Mouse (Mus musculus) forebrain, embryonic 15.5 days (tissue): ENCODE results near the gene Isl2. TPM values are rescaled to one million over a fixed set of nuclear protein-coding genes. Genes with fewer than 3 reads are reported as not detected.
A peak's percentile ranks its signal among the peaks of the same experiment; 100 is the strongest.

Source experiments
- ATAC-seq: fragments of 200-750 bp; cut with Nextera tagmentation; replicated peaks from 2 replicates; pipeline ENCODE4 v1.8.0; 2017; ENCODE audit warnings: mild to moderate bottlenecking, moderate TSS enrichment, moderate library complexity
- H3K27ac ChIP-seq: fragments of 300-500 bp; sonication (generic); replicated peaks from 2 replicates; pipeline ENCODE4 v1.5.1; 2015; ENCODE audit warnings: mild to moderate bottlenecking, inconsistent platforms
- H3K27me3 ChIP-seq: fragments of 300-500 bp; sonication (generic); 2 replicates; pipeline ENCODE4 v1.6.1; 2015; ENCODE audit warnings: inconsistent platforms
- H3K36me3 ChIP-seq: fragments of 300-500 bp; sonication (generic); 2 replicates; pipeline ENCODE4 v1.6.1; 2015; ENCODE audit warnings: mild to moderate bottlenecking, inconsistent platforms
- H3K4me1 ChIP-seq: fragments of 300-500 bp; sonication (generic); 2 replicates; pipeline ENCODE4 v1.6.1; 2015; ENCODE audit warnings: inconsistent platforms
- H3K4me2 ChIP-seq: fragments of 300-500 bp; sonication (generic); replicated peaks from 2 replicates; pipeline ENCODE4 v1.6.1; 2015; ENCODE audit warnings: mild to moderate bottlenecking, inconsistent platforms
- H3K4me3 ChIP-seq: fragments of 300-500 bp; sonication (generic); 2 replicates; pipeline ENCODE4 v1.5.1; 2015; ENCODE audit warnings: mild to moderate bottlenecking, inconsistent platforms
- H3K9ac ChIP-seq: fragments of 300-500 bp; sonication (generic); replicated peaks from 2 replicates; pipeline ENCODE4 v1.6.1; 2015; ENCODE audit warnings: mild to moderate bottlenecking, inconsistent platforms
- H3K9me3 ChIP-seq: fragments of 300-500 bp; sonication (generic); 2 replicates; pipeline ENCODE4 v1.6.1; 2016; ENCODE audit warnings: inconsistent platforms
- whole genome bisulfite sequencing: fragments of 180-500 bp; shearing (Covaris S2); methylation state at CpG from one replicate; pipeline ENCODE4 v1.1.7; 2015; ENCODE audit warnings: mixed read lengths; 5-methylcytosine and 5-hydroxymethylcytosine counted together
- polyA plus RNA-seq: library from polyadenylated mRNA; unstranded; fragments of >200 nt; fragmentation: Nextera tagmentation; extraction: Ambion mirVana; gene quantifications from 2 replicates; pipeline ENCODE4 v1.2.1, GENCODE M21; 2015

Gene Isl2
- polyA plus RNA-seq, 1 experiment from 2014 or later, result 0.33 TPM

- Histone ChIP-seq H3K27ac (no peak overlapping the region), H3K4me2 (peak overlapping the region; percentile 56), H3K36me3 (no peaks in the 10 kb centered on the region), H3K9ac (peak overlapping the region; percentile 27), H3K4me1 (peaks cover 53% of the 10 kb centered on the region), H3K4me3 (peak overlapping the region; percentile 42), H3K9me3 (no peaks in the 10 kb centered on the region), H3K27me3 (peaks cover 72% of the 10 kb centered on the region)
- 0% methylated on average over 28 of the region's 28 CpGs for WGBS
- ATAC-seq, result peak; percentile 98
These were observed 2.4 kb downstream of the Isl2 start for GRCm38 (mm10) chr9:55540888-55541287.

- Histone ChIP-seq H3K27ac (no peak overlapping the region), H3K9me3 (no peaks in the 10 kb centered on the region), H3K4me1 (peaks cover 62% of the 10 kb centered on the region), H3K27me3 (peaks cover 78% of the 10 kb centered on the region), H3K4me2 (peak overlapping the region; percentile 56), H3K4me3 (peak overlapping the region; percentile 42), H3K36me3 (no peaks in the 10 kb centered on the region), H3K9ac (no peak overlapping the region)
- 1% methylated on average over 59 of the region's 59 CpGs for WGBS
- ATAC-seq, result no peak
These were observed 3.4 kb downstream of the Isl2 start for GRCm38 (mm10) chr9:55541681-55542365.

GRCm38 (mm10) chr9:55542366-55543325, 4.2 kb downstream of the Isl2 start:
- H3K9me3 ChIP-seq, result no peaks in the 10 kb centered on the region
- H3K36me3 ChIP-seq, result no peaks in the 10 kb centered on the region
- H3K4me1 ChIP-seq, result peaks cover 62% of the 10 kb centered on the region
- 2% methylated on average over 59 of the region's 59 CpGs for WGBS
- H3K4me2 ChIP-seq, result peak overlapping the region; percentile 56
- H3K27ac ChIP-seq, result no peak overlapping the region
- peak overlapping the region; percentile 42 for H3K4me3 ChIP-seq
- ATAC-seq, result no peak
- H3K9ac ChIP-seq, result no peak overlapping the region
- H3K27me3 ChIP-seq, result peaks cover 78% of the 10 kb centered on the region

- Histone ChIP-seq H3K4me3 (no peak overlapping the region), H3K9me3 (no peaks in the 10 kb centered on the region), H3K27ac (no peak overlapping the region), H3K4me1 (peaks cover 62% of the 10 kb centered on the region), H3K36me3 (no peaks in the 10 kb centered on the region), H3K27me3 (peaks cover 78% of the 10 kb centered on the region), H3K4me2 (no peak overlapping the region), H3K9ac (no peak overlapping the region)
- WGBS, result 10% methylated on average over 8 of the region's 8 CpGs
- ATAC-seq, result no peak
These were observed 4.8 kb downstream of the Isl2 start for GRCm38 (mm10) chr9:55543336-55543702.

DNA sequence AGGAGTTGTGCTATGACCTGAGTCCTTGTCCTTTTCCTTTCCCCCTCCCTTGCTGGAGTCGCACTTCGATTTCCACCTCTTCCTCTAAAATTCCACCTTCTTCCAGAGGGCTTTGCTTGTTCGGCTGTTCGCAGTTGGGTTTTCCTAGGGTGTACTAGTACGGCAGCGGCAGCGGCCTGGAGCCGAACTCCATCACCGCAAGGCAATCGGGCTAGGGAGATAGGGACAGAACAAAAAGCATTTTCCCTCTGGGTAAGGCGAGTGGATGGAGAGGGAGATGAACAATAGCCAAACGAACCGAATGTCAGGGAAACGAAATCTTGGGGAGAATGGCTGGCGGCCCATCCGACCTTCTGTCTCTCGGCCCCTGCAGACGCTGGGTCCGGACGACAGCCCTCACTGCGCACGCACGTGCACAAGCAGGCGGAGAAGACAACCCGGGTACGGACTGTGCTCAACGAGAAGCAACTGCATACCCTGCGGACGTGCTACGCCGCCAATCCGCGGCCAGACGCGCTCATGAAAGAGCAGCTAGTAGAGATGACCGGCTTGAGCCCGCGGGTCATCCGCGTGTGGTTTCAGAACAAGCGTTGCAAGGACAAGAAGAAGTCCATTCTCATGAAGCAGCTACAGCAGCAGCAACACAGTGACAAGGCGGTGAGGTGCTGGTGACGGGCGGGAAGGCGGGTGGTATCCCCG, 5.4 kb downstream of the Isl2 start:
- no peaks in the 10 kb centered on the region for H3K9me3 ChIP-seq
- peak overlapping the region; percentile 19 for H3K4me3 ChIP-seq
- no peak for ATAC-seq
- H3K9ac ChIP-seq, result no peak overlapping the region
- H3K4me2 ChIP-seq, result peak overlapping the region; percentile 28
- peaks cover 62% of the 10 kb centered on the region for H3K4me1 ChIP-seq
- H3K27ac ChIP-seq, result no peak overlapping the region
- under 1% methylated on average over 46 of the region's 46 CpGs for WGBS
- H3K27me3 ChIP-seq, result peaks cover 78% of the 10 kb centered on the region
- no peaks in the 10 kb centered on the region for H3K36me3 ChIP-seq

DNA sequence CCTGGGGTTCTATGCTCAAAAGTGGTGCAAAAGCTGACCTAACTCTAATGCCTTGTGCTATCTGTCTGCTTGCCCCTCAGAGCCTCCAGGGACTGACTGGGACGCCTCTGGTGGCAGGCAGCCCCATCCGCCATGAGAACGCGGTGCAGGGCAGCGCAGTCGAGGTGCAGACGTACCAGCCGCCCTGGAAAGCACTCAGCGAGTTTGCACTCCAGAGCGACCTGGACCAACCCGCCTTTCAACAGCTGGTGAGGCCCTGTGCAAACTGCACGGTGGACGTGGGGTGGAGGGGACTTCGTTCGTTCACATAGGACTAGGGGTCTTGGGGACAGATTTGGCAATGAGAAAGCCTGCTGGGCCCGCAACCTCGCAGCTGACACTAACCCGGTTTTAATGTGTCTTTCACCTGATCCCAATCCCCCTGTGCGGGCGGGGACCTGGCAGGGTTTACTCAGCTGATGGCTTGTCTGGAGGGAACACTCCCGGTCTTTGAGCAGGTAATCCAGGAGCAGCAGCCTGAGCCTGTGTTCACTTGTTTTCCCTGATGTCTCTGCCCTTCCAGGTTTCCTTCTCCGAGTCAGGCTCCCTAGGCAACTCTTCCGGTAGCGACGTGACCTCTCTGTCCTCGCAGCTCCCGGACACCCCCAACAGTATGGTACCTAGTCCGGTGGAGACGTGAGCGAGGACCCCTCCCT, 6.5 kb downstream of the Isl2 start:
- H3K27me3 ChIP-seq, result peaks cover 80% of the 10 kb centered on the region
- H3K27ac ChIP-seq, result no peak overlapping the region
- no peak overlapping the region for H3K4me3 ChIP-seq
- no peaks in the 10 kb centered on the region for H3K9me3 ChIP-seq
- under 1% methylated on average over 30 of the region's 30 CpGs for WGBS
- no peaks in the 10 kb centered on the region for H3K36me3 ChIP-seq
- H3K4me1 ChIP-seq, result peaks cover 59% of the 10 kb centered on the region
- ATAC-seq, result no peak
- H3K9ac ChIP-seq, result no peak overlapping the region
- no peak overlapping the region for H3K4me2 ChIP-seq

GRCm38 (mm10) chr9:55545556-55546175, 7.2 kb downstream of the Isl2 start:
- Histone ChIP-seq H3K27me3 (peaks cover 83% of the 10 kb centered on the region), H3K9me3 (no peaks in the 10 kb centered on the region), H3K4me1 (peaks cover 53% of the 10 kb centered on the region), H3K27ac (no peak overlapping the region), H3K4me2 (peak overlapping the region; percentile 43), H3K9ac (no peak overlapping the region), H3K4me3 (peak overlapping the region; percentile 31), H3K36me3 (no peaks in the 10 kb centered on the region)
- no peak for ATAC-seq
- WGBS, result 6% methylated on average over 41 of the region's 41 CpGs

GRCm38 (mm10) chr9:55546176-55547010, 7.9 kb downstream of the Isl2 start:
- Histone ChIP-seq H3K4me1 (peaks cover 45% of the 10 kb centered on the region), H3K27ac (no peak overlapping the region), H3K27me3 (peaks cover 84% of the 10 kb centered on the region), H3K36me3 (no peaks in the 10 kb centered on the region), H3K4me2 (peak overlapping the region; percentile 43), H3K9me3 (no peaks in the 10 kb centered on the region), H3K9ac (no peak overlapping the region), H3K4me3 (peak overlapping the region; percentile 31)
- 2% methylated on average over 63 of the region's 63 CpGs for WGBS
- ATAC-seq, result peak; percentile 53

DNA sequence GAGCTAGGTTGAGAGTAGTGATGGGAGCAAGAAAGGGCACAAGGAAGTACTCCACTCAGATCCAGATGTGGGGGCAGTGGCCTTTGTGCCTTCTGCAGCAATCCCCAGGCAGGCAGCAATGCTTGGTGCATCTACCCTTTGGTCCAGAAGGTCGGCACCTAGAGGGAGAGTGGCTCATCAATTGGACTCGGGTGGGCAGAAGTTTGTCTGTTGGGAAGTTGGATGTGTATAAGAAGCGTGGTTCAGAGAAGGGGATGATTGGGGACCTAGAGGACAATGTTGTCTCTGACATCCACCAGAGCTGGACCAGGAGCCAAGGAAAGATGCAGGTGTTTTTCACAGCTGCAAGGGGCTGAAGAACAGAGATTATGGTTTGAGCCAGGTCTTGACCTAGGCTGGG, 10.4 kb downstream of the Isl2 start:
- Histone ChIP-seq H3K36me3 (no peaks in the 10 kb centered on the region), H3K4me2 (no peak overlapping the region), H3K9me3 (no peaks in the 10 kb centered on the region), H3K9ac (no peak overlapping the region), H3K27ac (no peak overlapping the region), H3K4me3 (no peak overlapping the region), H3K4me1 (peaks cover 25% of the 10 kb centered on the region), H3K27me3 (peaks cover 63% of the 10 kb centered on the region)
- no peak for ATAC-seq
- 11% methylated on average over 3 of the region's 3 CpGs for WGBS

DNA sequence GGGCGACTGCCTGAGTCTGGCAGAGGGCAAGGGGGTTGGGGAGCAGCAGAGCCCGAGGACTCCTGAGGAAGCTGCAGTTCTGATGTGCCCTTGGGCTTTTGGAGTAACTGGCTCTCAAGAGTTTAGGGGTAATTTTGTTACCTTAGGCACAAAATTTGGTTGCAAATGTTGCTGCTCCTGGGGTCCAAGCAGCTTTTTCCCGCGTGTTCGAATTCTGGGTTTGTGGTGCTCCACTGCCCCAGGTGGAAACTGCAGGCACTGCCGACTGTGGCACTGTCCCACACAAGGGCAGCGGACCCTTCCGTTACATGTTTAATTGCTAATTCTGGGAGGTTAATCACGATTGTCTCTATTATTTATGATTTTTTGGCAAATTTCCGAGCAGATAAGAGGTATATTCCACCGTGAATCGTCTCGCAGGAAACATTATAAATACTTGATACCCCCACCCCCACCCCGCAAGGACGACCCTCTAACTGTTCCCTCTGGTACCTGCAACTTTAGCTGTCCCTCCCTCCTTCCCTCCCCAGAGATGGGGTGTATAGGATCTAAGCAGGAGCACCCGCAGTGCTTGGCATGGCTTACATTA, 10.9 kb downstream of the Isl2 start:
- Histone ChIP-seq H3K9ac (no peak overlapping the region), H3K9me3 (no peaks in the 10 kb centered on the region), H3K27me3 (peaks cover 61% of the 10 kb centered on the region), H3K4me3 (no peak overlapping the region), H3K4me2 (no peak overlapping the region), H3K27ac (no peak overlapping the region), H3K36me3 (no peaks in the 10 kb centered on the region), H3K4me1 (peaks cover 20% of the 10 kb centered on the region)
- WGBS, result 5% methylated on average over 16 of the region's 16 CpGs
- no peak for ATAC-seq
